Mouse (Mus musculus): ENCODE measurements around the gene Prss21. TPM values are rescaled to one million over a fixed set of nuclear protein-coding genes. Genes with fewer than 3 reads are reported as not detected.
A peak's percentile ranks its signal among the peaks of the same experiment; 100 is the strongest.

The Prss21 gene
- polyA plus RNA-seq, 1 experiment from 2014 or later, result not detected

DNA sequence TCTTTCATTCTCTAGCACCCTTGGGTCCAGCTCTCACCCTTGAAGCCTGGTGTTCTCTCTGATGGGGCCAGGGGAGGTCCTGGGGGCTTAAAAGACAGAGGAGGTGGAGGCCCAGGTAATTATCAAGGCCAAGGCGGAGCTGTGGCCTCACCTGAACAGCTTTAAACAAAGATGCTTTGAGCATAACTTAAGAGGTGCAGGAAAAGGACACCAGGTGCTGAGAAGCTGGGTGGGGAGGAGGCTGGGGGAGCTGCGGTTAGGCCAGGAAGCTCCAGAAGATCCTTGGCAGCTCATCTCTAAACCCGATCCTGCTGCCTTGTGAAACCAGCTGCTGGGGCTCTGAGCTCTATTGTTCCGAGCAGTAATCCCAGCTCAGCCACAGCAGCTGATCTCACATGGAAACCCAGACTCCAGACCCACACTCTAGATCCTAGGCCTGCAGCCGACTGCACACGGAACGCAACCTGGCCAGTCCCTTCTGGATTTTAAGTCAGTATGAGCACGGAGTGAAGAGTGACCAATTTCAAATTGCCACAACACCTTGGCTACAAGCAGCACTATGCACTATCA lies 31.8 kb upstream of the Prss21 start, which contains the start of gene Prss33:
TSS of gene Prss33 (minus strand) at position 51 of the 570 bp plus-strand sequence.
- peaks cover 59% of the 10 kb centered on the region for H3K27me3 ChIP-seq
- WGBS, result 78% methylated on average over 8 of the region's 8 CpGs
- no peak within 1 kb of the TSS for H3K27ac ChIP-seq
- H3K36me3 ChIP-seq, result no peaks in the 10 kb centered on the region
- H3K4me1 ChIP-seq (replicated peaks), result no peaks in the 10 kb centered on the region
- H3K4me3 ChIP-seq, result no peak within 1 kb of the TSS
- H3K9me3 ChIP-seq (replicated peaks), result no peaks in the 10 kb centered on the region
- no peak within 1 kb of the TSS for H3K4me2 ChIP-seq
- no peak within 1 kb of the TSS for H3K9ac ChIP-seq
- no peak for ATAC-seq (replicated peaks; ENCODE audit: insufficient number of reproducible peaks, insufficient read depth, low FRiP score, low read depth)

DNA sequence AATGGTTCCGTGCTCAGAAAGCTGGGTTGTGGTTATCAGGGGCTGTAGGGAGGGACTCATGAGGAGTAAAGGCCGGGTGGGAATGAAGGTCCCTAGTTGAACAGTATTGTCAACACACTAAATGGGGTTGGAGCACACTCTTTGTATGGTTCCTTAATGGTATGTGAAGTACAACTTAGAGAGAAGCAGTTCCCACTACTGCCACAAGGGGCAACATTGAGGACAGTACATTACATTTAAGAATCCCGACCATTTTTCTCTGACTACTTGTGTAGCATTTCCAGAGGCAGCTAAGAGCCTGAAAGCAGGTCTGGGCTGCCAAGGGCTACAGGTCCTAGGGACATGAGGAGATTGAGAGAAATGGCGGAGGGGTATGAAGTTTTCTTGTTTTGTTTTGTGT lies 26.7 kb upstream of the Prss21 start:
- H3K27ac ChIP-seq, result no peak overlapping the region
- no peak overlapping the region for H3K9ac ChIP-seq
- H3K4me3 ChIP-seq, result no peak overlapping the region
- H3K4me1 ChIP-seq (replicated peaks), result 0 out of 2 replicates have a peak, but pooled peaks cover 2% of the 10 kb centered on the region
- no peak for ATAC-seq (replicated peaks; ENCODE audit: insufficient number of reproducible peaks, insufficient read depth, low FRiP score, low read depth)
- 33% methylated on average over 4 of the region's 4 CpGs for WGBS
- H3K36me3 ChIP-seq, result no peaks in the 10 kb centered on the region
- no peak overlapping the region for H3K4me2 ChIP-seq
- H3K27me3 ChIP-seq, result peaks cover 26% of the 10 kb centered on the region
- no peaks in the 10 kb centered on the region for H3K9me3 ChIP-seq (replicated peaks)

DNA sequence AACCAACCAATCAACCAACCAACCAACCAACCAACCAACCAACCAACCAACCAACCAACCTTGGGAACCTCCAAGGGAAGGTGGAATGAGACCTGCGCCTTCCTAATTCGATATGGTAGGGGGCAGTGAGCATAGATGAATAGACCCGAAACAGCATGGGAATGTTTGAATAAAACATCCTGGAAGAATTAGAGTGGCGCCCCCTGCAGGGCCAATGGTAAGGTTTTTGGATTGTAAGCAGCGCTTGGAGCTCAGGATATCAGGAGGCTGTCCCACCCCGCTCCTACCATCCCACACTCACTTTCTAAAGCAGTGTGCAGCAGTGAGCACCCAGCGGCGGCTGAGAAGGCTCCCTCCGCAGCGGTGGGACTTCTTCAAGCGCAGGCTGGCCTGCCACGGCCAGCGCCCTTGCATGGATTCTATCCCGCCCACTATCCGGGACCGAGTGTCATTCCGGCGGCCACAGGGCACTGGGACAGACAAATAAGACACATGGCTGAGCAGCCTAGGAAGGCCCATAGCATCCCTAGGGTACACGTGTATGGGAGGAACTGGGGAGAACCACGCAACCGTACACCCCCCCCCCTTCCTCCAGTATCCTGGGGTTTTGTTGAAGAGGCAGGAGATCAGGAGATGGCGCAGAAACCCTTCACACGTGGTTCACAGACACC lies 24.6 kb upstream of the Prss21 start:
- 0 out of 2 replicates have a peak overlapping the region, but pooled peaks have one; percentile 42 for H3K4me2 ChIP-seq
- no peak overlapping the region for H3K9ac ChIP-seq
- peaks cover 13% of the 10 kb centered on the region for H3K27me3 ChIP-seq
- no peak overlapping the region for H3K27ac ChIP-seq
- no peaks in the 10 kb centered on the region for H3K36me3 ChIP-seq
- ATAC-seq (replicated peaks; ENCODE audit: insufficient number of reproducible peaks, insufficient read depth, low FRiP score, low read depth), result no peak
- H3K9me3 ChIP-seq (replicated peaks), result no peaks in the 10 kb centered on the region
- H3K4me1 ChIP-seq (replicated peaks), result 0 out of 2 replicates have a peak, but pooled peaks cover 2% of the 10 kb centered on the region
- 43% methylated on average over 23 of the region's 23 CpGs for WGBS
- H3K4me3 ChIP-seq, result 0 out of 2 replicates have a peak overlapping the region, but pooled peaks have one; percentile 0

GRCm38 (mm10) chr17:23843812-23844273 lies 24.0 kb upstream of the Prss21 start, which contains the start of the genes Prss32 and Prss41:
Gene Prss32 (plus strand): TSS chr17:23843855.
Gene Prss41 (minus strand): TSS chr17:23844172.
- Histone ChIP-seq H3K27me3 (peaks cover 13% of the 10 kb centered on the region), H3K9me3 (replicated peaks) (no peaks in the 10 kb centered on the region), H3K4me1 (replicated peaks) (0 out of 2 replicates have a peak, but pooled peaks cover 2% of the 10 kb centered on the region), H3K4me2 (peak within 1 kb of the TSS; percentile 42), H3K4me3 (0 out of 2 replicates have a peak within 1 kb of the TSS, but pooled peaks have one; percentile 0), H3K27ac (no peak within 1 kb of the TSS), H3K9ac (no peak within 1 kb of the TSS), H3K36me3 (no peaks in the 10 kb centered on the region)
- 16% methylated on average over 19 of the region's 19 CpGs for WGBS
- peak; percentile 29 for ATAC-seq (replicated peaks; ENCODE audit: insufficient number of reproducible peaks, insufficient read depth, low FRiP score, low read depth)

- Histone ChIP-seq H3K27ac (no peak overlapping the region), H3K9me3 (replicated peaks) (no peaks in the 10 kb centered on the region), H3K36me3 (no peaks in the 10 kb centered on the region), H3K9ac (no peak overlapping the region), H3K4me2 (no peak overlapping the region), H3K27me3 (no peaks in the 10 kb centered on the region), H3K4me1 (replicated peaks) (peaks cover 6% of the 10 kb centered on the region), H3K4me3 (no peak overlapping the region)
- no peak for ATAC-seq (replicated peaks; ENCODE audit: insufficient number of reproducible peaks, insufficient read depth, low FRiP score, low read depth)
- WGBS, result 65% methylated on average over 2 of the region's 2 CpGs
These were observed 17.8 kb upstream of the Prss21 start for GRCm38 (mm10) chr17:23850028-23850427.

DNA sequence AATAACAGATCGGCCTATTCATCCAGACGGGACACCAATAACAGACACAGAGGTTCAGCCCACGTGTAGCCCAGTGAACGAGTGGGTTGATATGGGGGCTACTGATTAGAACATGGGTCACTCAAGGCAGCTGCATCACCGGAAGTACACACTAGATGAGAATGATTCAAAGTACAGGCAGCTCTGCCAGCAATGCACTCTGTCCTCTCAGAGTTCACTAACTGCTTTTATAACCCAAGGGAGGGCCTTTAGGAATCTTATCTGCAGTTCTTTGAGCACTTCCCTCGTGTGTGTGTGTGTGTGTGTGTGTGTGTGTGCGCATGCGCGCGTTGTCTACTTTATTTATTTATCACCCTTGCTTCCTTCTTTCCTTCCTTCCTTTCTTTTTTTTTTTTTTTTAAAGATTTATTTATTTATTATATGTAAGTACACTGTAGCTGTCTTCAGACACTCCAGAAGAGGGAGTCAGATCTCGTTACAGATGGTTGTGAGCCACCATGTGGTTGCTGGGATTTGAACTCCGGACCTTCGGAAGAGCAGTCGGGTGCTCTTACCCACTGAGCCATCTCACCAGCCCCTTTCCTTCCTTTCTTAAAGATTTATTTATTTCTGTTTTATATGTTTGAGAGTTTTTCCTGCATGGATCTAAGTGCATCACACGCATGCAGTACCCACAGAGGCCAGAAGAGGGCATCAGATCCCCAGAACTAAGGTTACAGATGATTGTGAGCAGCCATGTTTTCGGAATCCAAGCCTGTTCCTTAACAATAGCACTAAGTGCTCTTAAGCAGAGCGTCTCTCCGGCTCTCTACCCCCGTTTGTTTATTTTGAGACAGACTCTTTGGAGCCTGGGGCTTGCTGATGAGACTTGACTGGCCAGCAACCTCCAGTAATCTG lies 16.8 kb upstream of the Prss21 start:
- Histone ChIP-seq H3K27me3 (no peaks in the 10 kb centered on the region), H3K4me2 (no peak overlapping the region), H3K9me3 (replicated peaks) (no peaks in the 10 kb centered on the region), H3K9ac (no peak overlapping the region), H3K4me3 (no peak overlapping the region), H3K36me3 (no peaks in the 10 kb centered on the region), H3K27ac (no peak overlapping the region), H3K4me1 (replicated peaks) (peaks cover 6% of the 10 kb centered on the region)
- no peak; the same call in 1 of the 2 replicates for ATAC-seq (replicated peaks; ENCODE audit: insufficient number of reproducible peaks, insufficient read depth, low FRiP score, low read depth)
- WGBS, result 47% methylated on average over 18 of the region's 19 CpGs

DNA sequence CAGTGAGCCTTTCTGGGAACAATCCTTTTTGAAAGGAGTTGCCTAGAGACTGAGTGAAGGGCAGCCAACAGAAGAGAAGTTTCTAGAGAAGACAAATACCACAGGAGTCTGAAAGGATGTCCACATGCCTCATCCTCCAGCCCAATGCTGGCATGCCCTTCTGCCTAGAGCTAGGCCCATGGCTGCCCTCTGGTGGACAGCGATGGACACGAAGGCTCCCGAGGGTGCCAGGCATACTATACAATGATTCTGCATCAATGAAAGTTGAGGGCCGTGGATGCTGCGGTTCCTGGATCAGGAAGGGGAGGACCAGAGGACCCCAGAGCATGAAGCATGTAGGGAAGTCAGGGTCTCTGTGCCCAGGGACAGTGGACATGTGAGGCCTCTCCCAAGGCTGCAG lies 14.6 kb upstream of the Prss21 start:
- no peak overlapping the region for H3K27ac ChIP-seq
- 38% methylated on average over 5 of the region's 5 CpGs for WGBS
- no peak overlapping the region for H3K4me3 ChIP-seq
- no peak overlapping the region for H3K4me2 ChIP-seq
- H3K27me3 ChIP-seq, result no peaks in the 10 kb centered on the region
- H3K4me1 ChIP-seq (replicated peaks), result peaks cover 6% of the 10 kb centered on the region
- no peaks in the 10 kb centered on the region for H3K9me3 ChIP-seq (replicated peaks)
- no peak for ATAC-seq (replicated peaks; ENCODE audit: insufficient number of reproducible peaks, insufficient read depth, low FRiP score, low read depth)
- H3K9ac ChIP-seq, result no peak overlapping the region
- no peaks in the 10 kb centered on the region for H3K36me3 ChIP-seq

DNA sequence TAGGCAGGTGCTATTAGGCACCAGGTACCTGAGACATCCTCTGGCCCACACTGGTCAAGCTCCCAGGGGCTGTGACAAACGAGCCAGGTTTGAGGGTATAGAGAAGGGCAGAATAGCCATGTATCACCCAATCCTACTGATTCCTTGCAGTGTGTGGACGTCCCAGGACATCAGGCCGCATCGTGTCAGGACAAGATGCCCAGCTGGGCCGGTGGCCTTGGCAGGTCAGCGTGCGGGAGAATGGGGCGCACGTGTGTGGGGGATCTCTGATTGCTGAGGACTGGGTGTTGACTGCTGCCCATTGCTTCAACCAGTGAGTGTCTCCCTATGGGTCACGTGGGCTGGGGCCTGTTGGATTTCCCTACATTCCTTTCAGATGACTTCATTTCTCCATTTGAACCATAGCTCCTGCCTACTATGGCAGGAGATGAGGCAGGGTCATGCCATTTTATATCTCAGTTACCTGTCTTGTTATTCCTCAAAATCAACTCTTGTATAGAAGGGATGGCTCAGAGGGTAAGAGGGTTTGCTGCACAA lies 13.6 kb upstream of the Prss21 start:
- Histone ChIP-seq H3K4me2 (no peak overlapping the region), H3K9ac (no peak overlapping the region), H3K4me1 (replicated peaks) (peaks cover 6% of the 10 kb centered on the region), H3K4me3 (no peak overlapping the region), H3K9me3 (replicated peaks) (no peaks in the 10 kb centered on the region), H3K27me3 (peaks cover 1% of the 10 kb centered on the region; the same call in 1 of the 2 replicates), H3K36me3 (no peaks in the 10 kb centered on the region), H3K27ac (no peak overlapping the region)
- WGBS, result 56% methylated on average over 10 of the region's 10 CpGs
- ATAC-seq (replicated peaks; ENCODE audit: insufficient number of reproducible peaks, insufficient read depth, low FRiP score, low read depth), result 0 out of 2 replicates have a peak, but pooled peaks have one; percentile 34

DNA sequence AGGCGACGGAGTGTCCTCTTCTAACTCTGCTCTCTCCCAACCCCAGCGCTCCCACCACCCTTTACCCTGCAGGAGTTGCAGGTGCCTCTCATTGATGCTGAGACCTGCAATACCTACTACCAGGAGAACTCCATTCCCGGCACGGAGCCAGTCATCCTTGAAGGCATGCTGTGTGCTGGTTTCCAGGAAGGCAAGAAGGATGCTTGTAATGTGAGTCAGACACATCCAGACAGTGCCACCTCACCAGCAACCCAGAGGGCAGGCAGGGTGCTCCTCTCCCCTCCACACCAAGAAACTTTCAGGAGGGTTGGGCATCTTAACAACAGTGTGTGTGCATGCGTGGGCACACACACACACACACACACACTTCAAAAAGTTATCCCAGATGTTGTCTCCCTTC lies 10.7 kb upstream of the Prss21 start:
- Histone ChIP-seq H3K36me3 (no peaks in the 10 kb centered on the region), H3K9me3 (replicated peaks) (no peaks in the 10 kb centered on the region), H3K27ac (no peak overlapping the region), H3K4me3 (no peak overlapping the region), H3K4me1 (replicated peaks) (peaks cover 6% of the 10 kb centered on the region), H3K9ac (no peak overlapping the region), H3K27me3 (peaks cover 6% of the 10 kb centered on the region; the same call in 1 of the 2 replicates), H3K4me2 (no peak overlapping the region)
- 84% methylated on average over 6 of the region's 6 CpGs for WGBS
- ATAC-seq (replicated peaks; ENCODE audit: insufficient number of reproducible peaks, insufficient read depth, low FRiP score, low read depth), result no peak

GRCm38 (mm10) chr17:23857913-23858312 lies 9.9 kb upstream of the Prss21 start:
- Histone ChIP-seq H3K36me3 (no peaks in the 10 kb centered on the region), H3K4me1 (replicated peaks) (peaks cover 6% of the 10 kb centered on the region), H3K4me2 (no peak overlapping the region), H3K4me3 (no peak overlapping the region), H3K9me3 (replicated peaks) (no peaks in the 10 kb centered on the region), H3K9ac (no peak overlapping the region), H3K27me3 (peaks cover 6% of the 10 kb centered on the region; the same call in 1 of the 2 replicates), H3K27ac (no peak overlapping the region)
- WGBS, result 62% methylated on average over 2 of the region's 2 CpGs
- ATAC-seq (replicated peaks; ENCODE audit: insufficient number of reproducible peaks, insufficient read depth, low FRiP score, low read depth), result no peak

GRCm38 (mm10) chr17:23862926-23863325 lies 4.9 kb upstream of the Prss21 start:
- Histone ChIP-seq H3K36me3 (no peaks in the 10 kb centered on the region), H3K4me1 (replicated peaks) (no peaks in the 10 kb centered on the region), H3K4me3 (no peak overlapping the region), H3K9ac (no peak overlapping the region), H3K9me3 (replicated peaks) (no peaks in the 10 kb centered on the region), H3K27ac (no peak overlapping the region), H3K27me3 (peaks cover 6% of the 10 kb centered on the region; the same call in 1 of the 2 replicates), H3K4me2 (no peak overlapping the region)
- WGBS, result 73% methylated on average over 4 of the region's 4 CpGs
- ATAC-seq (replicated peaks; ENCODE audit: insufficient number of reproducible peaks, insufficient read depth, low FRiP score, low read depth), result no peak
